Mouse (Mus musculus) urinary bladder, postnatal 10 days (tissue): Measurements from ENCODE around the gene Pde4c.

Experiments
- DNase-seq: peaks from one replicate; pipeline ENCODE4 v3.0.0; 2022; ENCODE audit warnings: low spot score

Gene Pde4c

DNA sequence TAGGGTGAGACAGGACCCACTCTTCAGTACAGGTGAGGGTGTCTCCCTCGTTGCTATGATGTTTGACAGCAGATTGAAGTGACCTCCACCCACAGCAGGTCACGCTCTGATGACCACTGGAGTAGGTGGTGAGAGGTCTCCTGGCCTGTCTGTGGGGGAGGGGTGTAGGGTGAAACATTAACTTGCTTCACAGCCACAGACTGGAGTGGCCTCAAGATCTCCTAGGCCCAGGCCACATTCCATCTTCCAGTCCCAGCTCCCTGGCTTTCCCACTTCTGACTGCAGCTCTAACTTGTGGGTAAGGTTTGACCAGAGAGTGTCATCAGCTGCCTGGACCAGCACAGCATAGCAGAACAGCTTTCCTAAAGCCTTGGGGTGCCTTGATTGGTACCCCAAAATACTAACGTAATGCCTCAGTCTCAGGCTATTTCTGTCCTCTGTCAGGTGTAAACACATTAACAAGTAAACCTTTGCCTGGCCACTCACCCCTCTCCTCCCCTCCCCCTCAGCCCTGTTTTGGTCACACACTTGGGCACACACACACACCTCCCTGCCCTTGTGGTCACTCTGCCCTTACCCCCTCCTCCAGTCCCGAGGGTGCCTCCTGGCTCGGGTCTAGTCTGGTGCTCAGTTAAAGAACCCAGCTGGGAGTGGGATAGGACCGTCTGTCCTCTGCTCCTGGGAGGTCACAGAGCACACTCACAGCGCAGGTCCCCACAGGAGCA is at the start of gene Pde4c:
TSS of gene Pde4c (plus strand) at position 235 of the 725 bp plus-strand sequence.
- no peak for DNase-seq

GRCm38 (mm10) chr8:70674109-70674508 is 49.4 kb upstream of the Pde4c start:
- no peak for DNase-seq

DNA sequence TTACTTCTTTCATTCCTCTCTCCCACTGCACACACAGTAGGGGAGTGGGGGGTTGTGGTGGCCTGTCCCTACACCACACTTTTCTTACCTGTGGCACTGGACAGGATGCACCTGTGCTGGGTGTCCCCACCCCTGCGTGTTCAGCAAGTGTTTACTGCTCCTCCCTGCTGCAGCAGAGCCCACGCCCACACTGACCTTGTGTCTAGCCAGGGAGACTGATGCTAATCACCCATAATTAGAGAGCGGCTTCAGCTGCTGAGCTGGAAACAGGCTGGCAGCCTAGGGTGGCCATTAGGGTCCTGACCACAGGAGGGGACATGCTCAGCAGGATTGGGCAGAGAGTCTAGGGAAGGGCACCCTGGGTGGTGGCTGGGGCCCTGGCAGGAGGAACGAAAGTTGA is 48.8 kb upstream of the Pde4c start:
- DNase-seq: no peak

- DNase-seq: no peak
Observed at GRCm38 (mm10) chr8:70675336-70675735, 48.2 kb upstream of the Pde4c start.

DNA sequence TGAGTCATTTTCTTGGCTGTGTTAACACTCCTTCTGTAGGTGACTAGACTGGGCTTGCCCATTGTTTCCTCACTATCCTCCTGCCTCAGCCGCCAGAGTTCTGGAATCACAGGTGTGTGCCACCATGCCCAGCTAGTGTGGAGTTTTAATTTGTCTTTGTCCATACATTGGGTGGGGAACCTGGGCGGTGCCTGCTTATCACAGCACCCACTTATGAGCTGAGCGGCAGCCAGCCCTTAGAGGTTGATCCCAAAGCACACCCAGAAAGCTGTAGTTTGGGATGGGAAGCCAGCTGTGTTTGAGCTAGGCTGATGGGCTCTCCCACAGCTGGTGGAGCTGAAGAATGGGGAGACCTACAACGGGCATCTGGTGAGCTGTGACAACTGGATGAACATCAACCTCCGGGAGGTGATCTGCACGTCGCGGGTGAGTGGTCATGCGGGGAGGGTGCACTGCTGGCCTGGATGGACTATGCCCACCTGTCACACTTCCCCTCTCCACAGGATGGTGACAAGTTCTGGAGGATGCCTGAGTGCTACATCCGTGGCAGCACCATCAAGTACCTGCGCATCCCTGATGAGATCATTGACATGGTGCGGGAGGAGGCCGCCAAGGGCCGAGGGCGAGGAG is 46.0 kb upstream of the Pde4c start:
- DNase-seq: no peak

- no peak for DNase-seq
Observed at GRCm38 (mm10) chr8:70678679-70679078, 44.8 kb upstream of the Pde4c start.

DNA sequence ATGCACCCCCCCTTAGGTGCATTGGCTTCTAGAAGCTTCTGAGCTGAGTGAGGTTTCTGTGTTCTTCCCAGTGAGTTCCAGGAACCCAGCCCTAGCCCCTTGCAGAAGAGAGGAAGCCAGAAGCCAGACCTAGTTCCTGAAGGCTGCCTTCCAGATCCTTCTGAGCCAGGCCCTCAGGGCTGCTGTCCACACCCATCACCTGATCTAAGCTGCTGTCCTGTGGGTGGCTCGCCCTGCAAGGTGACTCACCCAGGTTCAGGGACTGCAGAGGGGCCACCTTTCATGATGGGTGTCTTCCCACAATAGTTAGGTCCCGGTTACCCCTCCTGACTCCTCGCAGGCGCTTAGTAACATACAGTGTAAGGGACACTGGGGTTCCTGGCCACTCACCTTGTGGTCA is 44.1 kb upstream of the Pde4c start:
- DNase-seq: no peak

DNA sequence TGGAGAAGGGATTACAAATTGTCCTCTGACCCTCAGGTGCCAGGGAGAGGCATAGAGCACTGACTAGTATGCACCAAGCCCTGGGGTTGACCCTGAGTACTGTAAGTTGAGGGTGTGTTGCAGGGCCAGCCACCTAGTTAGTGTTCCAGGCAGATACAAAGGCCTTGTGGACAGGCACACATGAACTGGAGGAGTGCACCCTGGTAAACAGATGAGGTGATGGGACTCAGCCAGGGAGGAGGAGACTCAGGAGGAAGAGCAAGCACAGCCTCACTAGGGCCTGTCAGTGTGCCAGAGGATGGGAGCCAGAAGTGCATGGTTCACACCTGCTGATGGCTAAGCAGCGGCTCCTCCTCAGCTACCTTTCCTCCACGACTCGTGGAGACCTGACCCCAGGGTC is 43.5 kb upstream of the Pde4c start:
- no peak for DNase-seq

DNA sequence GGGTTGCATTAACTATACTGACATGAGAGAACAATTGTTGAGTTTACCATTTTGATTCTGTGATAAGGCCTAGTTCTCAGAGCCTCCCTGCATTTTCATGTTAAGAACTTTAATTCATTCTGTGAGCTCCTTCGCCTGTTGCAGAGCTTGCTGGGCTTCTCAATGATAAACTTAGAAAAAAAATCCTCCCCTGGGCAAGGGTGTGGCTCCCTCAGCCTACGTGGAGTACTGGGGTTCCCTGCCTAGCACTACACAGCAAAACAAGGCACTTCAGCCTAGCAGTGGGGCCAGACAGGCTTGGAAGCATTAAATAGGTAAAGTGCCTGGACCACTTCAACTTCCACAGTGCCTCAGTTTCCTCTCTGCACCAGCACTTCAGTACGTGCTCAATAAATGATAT is 42.1 kb upstream of the Pde4c start:
- no peak for DNase-seq

DNA sequence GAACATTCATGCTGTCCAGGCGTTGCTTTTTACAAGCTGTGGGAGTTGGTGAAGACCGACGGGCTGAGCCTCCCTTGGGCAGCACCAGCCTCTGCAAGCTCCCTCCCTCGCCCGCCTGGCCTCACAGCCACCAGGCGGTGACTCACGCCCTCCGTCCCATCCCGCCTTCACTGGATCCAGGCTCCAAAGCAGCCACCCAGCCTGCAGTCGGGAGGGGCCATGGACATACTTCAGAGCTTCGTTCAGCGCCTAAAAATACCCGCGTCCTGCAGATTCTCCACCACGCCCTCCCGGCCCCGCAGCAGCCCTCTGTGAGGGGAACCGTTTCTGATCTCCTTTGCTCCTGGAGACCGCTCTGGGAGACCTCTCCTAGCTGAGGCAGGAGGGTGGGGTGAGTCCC is 41.3 kb upstream of the Pde4c start:
- peak; percentile 48 for DNase-seq

GRCm38 (mm10) chr8:70682692-70683091 is 40.8 kb upstream of the Pde4c start:
- DNase-seq: no peak

GRCm38 (mm10) chr8:70684291-70684690 is 39.2 kb upstream of the Pde4c start:
- DNase-seq: no peak

- DNase-seq: no peak
Observed at GRCm38 (mm10) chr8:70687576-70687975, 35.9 kb upstream of the Pde4c start.

DNA sequence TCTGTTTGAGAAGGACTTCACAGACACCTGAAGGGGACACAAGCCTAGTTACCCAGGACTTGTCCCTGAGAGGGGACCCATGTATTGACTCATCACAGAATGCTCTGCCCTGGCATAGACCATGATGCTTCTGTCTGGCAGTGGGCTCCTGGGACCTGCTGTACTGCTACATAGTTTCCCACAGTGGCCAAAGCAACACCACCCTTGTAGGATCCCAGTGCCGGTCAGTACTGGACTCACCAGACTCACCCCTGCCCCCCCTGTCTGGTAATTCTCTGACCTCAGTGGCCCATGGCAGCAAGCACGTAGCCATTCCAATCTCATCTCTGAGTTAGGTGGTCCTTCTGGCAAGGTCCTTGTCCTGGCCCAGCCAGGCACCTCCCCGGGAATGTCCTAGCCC is 35.4 kb upstream of the Pde4c start:
- no peak for DNase-seq

DNA sequence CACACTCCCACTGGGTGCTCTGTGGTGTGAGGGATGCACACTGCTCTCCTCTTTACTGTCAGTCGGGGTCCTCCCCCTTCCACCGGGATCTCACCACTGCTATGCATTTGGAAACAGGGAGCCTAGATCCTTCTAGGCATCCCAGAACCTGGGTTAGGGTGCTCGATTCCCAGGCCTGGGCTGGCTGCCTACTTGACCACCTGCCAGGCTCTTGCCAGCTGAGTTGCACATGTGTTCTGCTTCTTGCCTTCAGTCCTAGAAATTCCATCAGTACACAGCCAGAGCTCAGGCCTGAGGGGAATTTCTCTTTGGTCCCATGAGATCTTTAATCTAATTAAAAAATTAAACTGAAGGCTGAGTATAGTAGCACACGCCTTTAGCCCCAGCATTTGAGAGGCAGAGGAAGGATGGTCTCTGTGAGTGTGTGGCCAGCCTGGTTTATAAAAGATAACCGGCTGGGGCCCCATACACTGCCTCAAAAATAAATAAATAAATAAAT is 33.6 kb upstream of the Pde4c start:
- DNase-seq: no peak

DNA sequence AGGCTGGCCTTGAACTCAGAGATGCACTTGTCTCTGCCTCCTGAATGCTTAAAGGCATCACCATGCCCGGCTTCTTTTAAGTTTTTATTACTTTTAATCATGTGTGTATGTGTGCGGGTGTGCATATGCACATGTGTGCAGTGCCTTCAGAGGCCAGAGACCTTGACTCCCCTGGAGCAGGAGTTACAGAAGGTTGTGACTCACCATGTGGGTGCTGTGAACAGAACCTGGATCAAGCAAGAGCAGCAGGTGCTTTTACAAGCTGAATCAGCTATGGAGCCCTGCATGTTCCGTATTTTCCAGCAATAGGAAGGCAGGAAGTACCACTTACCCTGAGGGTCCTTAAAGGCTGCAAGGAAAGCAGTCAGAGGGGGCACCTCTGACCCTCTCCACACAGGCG is 32.3 kb upstream of the Pde4c start:
- no peak for DNase-seq

- no peak for DNase-seq
Observed at GRCm38 (mm10) chr8:70691727-70692231, 31.7 kb upstream of the Pde4c start.

- no peak for DNase-seq
Observed at GRCm38 (mm10) chr8:70693636-70694035, 29.9 kb upstream of the Pde4c start.

GRCm38 (mm10) chr8:70695318-70696018 is 28.1 kb upstream of the Pde4c start:
- DNase-seq: no peak

DNA sequence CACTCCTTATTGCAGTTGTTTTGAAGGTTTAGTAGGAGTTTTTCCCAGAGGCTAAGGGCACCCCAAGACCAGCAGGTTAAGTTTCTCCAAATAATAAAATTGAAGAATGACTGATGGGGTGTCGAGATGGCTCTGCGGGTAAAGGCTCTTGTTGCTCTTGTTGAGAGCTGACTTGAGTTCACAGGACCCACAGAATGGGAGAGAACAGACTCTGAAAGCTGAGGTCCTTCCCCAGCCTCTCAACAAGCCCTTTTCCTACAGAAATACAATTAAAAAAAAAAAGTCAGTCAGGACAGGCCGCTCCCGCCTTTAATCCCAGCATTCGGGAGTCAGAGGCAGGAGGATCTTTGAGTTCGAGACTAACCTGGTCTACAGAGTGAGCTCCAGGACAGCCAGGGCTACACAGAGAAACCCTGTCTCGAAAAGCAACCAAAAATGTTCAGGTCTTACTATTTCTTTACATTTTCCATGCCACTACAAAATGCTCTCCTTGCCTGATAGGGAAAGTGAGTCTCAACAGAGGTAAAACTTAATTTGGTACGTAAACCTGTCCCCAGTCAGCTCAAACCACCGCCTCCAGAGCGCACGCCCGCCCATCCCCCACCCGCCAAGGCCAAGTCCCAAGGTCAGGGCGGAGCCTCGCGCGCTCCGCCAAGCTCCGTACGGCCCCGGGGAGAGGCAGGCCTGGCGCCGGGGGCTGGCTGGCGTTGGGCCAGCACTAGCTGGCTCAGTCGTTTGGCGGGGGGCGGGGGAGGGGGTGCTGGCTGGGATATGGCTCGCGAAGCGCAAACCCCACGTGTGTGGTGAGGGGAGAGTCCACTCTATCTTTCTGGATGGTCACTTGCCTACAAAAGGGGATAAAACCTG is 27.3 kb upstream of the Pde4c start:
- peak; percentile 44 for DNase-seq

GRCm38 (mm10) chr8:70696946-70697345 is 26.6 kb upstream of the Pde4c start:
- DNase-seq: no peak
